ENCODE assay signal across 11 mouse cellular contexts in the genomic region with DNA sequence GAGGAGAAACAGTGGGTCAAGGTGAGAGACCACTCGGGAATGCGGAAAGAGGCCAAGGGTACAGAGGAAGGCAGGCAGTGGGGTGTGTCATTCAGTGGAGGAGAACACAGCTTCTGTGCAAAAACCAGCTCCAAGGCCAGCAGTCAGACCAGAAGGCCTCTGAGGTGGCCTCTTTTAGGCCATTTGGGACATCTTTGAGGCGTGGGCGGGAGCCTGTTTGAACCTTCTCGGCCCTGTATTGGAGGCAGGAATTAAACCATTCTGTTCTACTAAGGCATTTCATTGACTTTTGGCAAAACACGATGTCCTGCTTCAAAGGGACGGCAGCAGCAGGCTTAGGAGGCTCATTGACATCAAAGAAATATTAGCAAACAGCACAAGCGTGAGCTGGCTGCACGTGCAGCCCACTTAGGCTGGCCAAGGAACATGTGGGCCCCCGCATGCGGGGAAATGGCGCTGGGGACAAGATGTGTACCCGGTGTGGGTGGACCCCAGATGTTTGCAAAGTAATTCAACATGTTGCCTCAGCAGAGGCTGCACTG.
DNase-seq lines count a peak whose midpoint lies in the region; ATAC-seq and TF ChIP-seq lines count a peak whose summit lies in the region.
"Had no signal": no experiment of that assay in that cellular context is flagged by ENCODE, and none has a peak within 500 bp of the region (broad histone marks: within the 10 kb centered on the region; RNA-seq: fewer than 3 reads in every experiment).

No protein-coding gene starts in this region.

- H3K4me3 ChIP-seq in lung, postnatal 0 days (ENCODE audit: low read depth, low read length): no peak overlapping the region
- H3K4me3 ChIP-seq in midbrain, embryonic 14.5 days (replicated peaks; ENCODE audit: low read depth, low read length): no peak overlapping the region

- H3K9ac ChIP-seq in lung, postnatal 0 days (replicated peaks; ENCODE audit: low read depth): no peak overlapping the region
- H3K9ac ChIP-seq in midbrain, embryonic 14.5 days (replicated peaks; ENCODE audit: low read length): no peak overlapping the region

- no peak for TF ChIP-seq CTCF in lung, postnatal 0 days (IDR thresholded peaks at IDR 0.05)

- DNase-seq in adrenal gland, adult (ENCODE audit: inconsistent age in 2 of 2, low spot score in 1 of 2): peak; percentile 79 to 84
- no peak for DNase-seq in adrenal gland, postnatal 4 days (ENCODE audit: low spot score in 2 of 2)
- DNase-seq in adrenal gland, postnatal 25 days: peak; percentile 25
- peak; percentile 30 for DNase-seq in kidney, postnatal 10 days
- peak; percentile 84 for DNase-seq in lung, postnatal 0 days (ENCODE audit: low spot score)
- DNase-seq in spleen, adult 18-20 months: no peak
- no peak for DNase-seq in layer of hippocampus, adult 9-10 months (ENCODE audit: low spot score)
- no peak for DNase-seq in midbrain, embryonic 14.5 days
- DNase-seq: heart, postnatal 4 days; layer of hippocampus, adult 9-11 months had no signal

- 52% methylated on average over 13 of the region's 13 CpGs for WGBS in lung, postnatal 0 days
- 65% methylated on average over 13 of the region's 13 CpGs for WGBS in midbrain, embryonic 14.5 days

- H3K9me3 ChIP-seq in lung, postnatal 0 days (ENCODE audit: low read length): no peaks in the 10 kb centered on the region
- H3K9me3 ChIP-seq in midbrain, embryonic 14.5 days (ENCODE audit: control insufficient read depth, low read length): no peaks in the 10 kb centered on the region

- no peak overlapping the region for H3K4me2 ChIP-seq in lung, postnatal 0 days (replicated peaks; ENCODE audit: low read depth, low read length)
- H3K4me2 ChIP-seq in midbrain, embryonic 14.5 days (ENCODE audit: low read length): no peak overlapping the region

- H3K36me3 ChIP-seq in lung, postnatal 0 days (ENCODE audit: insufficient read depth, low read length): no peaks in the 10 kb centered on the region
- H3K36me3 ChIP-seq in midbrain, embryonic 14.5 days (ENCODE audit: control insufficient read depth, insufficient read depth, low read length): no peaks in the 10 kb centered on the region
- H3K36me3 ChIP-seq: G1E had no signal

- peak overlapping the region; percentile 82 for H3K27ac ChIP-seq in lung, postnatal 0 days (ENCODE audit: low read length)
- no peak overlapping the region for H3K27ac ChIP-seq in midbrain, embryonic 14.5 days (replicated peaks; ENCODE audit: low read depth, low read length)

- H3K4me1 ChIP-seq in lung, postnatal 0 days (ENCODE audit: insufficient read depth, low read depth, low read length): peaks cover 14% of the 10 kb centered on the region
- H3K4me1 ChIP-seq in midbrain, embryonic 14.5 days (ENCODE audit: control insufficient read depth, insufficient read depth, low read length): peaks cover 12% of the 10 kb centered on the region

- peak; percentile 70 for ATAC-seq in lung, postnatal 0 days
- no peak for ATAC-seq in midbrain, embryonic 14.5 days (ENCODE audit: low FRiP score, low TSS enrichment)

- TF ChIP-seq EP300 in lung, postnatal 0 days (IDR thresholded peaks at IDR 0.05): peak; percentile 92

- no peaks in the 10 kb centered on the region for H3K27me3 ChIP-seq in lung, postnatal 0 days (replicated peaks; ENCODE audit: insufficient read depth, low read length)
- H3K27me3 ChIP-seq in midbrain, embryonic 14.5 days (ENCODE audit: control insufficient read depth, insufficient read depth, low read length): no peaks in the 10 kb centered on the region

Comparison
In these comparisons a context has a peak if more than half of its experiments do, and no peak if none do; other contexts are left out.
1. DNase-seq: peak in adrenal gland, adult (2 of 2), adrenal gland, postnatal 25 days (single experiment), kidney, postnatal 10 days (single experiment) and lung, postnatal 0 days (single experiment); none in adrenal gland, postnatal 4 days (0 of 2), spleen, adult 18-20 months (0 of 2), layer of hippocampus, adult 9-10 months (single experiment) and midbrain, embryonic 14.5 days (single experiment).